Mouse (Mus musculus) gastrocnemius, adult 2 months (tissue): ENCODE results near the gene Meis1. TPM values are rescaled to one million over a fixed set of nuclear protein-coding genes. Genes with fewer than 3 reads are reported as not detected.

Experiments
- DNase-seq: peaks from one replicate; pipeline ENCODE4 v3.0.0; 2022
- H3K27ac ChIP-seq: fragments of 200-600 bp; 2 replicates; pipeline ENCODE4 v1.8.1; 2022; ENCODE audit warnings: mild to moderate bottlenecking
- H3K4me3 ChIP-seq: fragments of 200-600 bp; 2 replicates; pipeline ENCODE4 v1.8.1; 2022; ENCODE audit warnings: mild to moderate bottlenecking, moderate library complexity
- CTCF ChIP-seq: fragments of 200-600 bp; IDR thresholded peaks from 2 replicates; pipeline ENCODE4 v1.8.1; 2022; ENCODE audit warnings: antibody characterized with exemption, mild to moderate bottlenecking, moderate library complexity
- intact Hi-C: fragments of 180-260 bp; cut with DNase I; formaldehyde crosslinking; loops from one replicate; pipeline ENCODE4 v1.15.1; 2025
- total RNA-seq, 2 experiments: library from RNA; stranded (reverse); gene quantifications; 2 replicates each; pipeline ENCODE4 v1.2.3; 2021

The Meis1 gene
- total RNA-seq, 2 experiments from 2014 or later, result 3.0 to 4.0 TPM

GRCm38 (mm10) chr11:19020371-19020824 lies 1.6 kb upstream of the Meis1 start:
- TF ChIP-seq CTCF, result no peak; the same call in 1 of the 2 replicates
- intact Hi-C loops, result loop anchor here (5.0 to 10.0 kb wide), 5 partner anchors 584 to 1738 kb away; no protein-coding TSS in a partner anchor
- Histone ChIP-seq H3K4me3 (peak overlapping the region; percentile 78), H3K27ac (peak overlapping the region; percentile 93)
- DNase-seq, result peak; percentile 94

GRCm38 (mm10) chr11:19019204-19020171 lies 703 bp upstream of the Meis1 start:
- DNase-seq, result peak; percentile 73
- peak overlapping the region; percentile 93 for H3K27ac ChIP-seq
- peak overlapping the region; percentile 78 for H3K4me3 ChIP-seq
- no peak for TF ChIP-seq CTCF
- intact Hi-C loops, result loop anchor here (5.0 to 10.0 kb wide), 7 partner anchors 72 to 1737 kb away; partner anchors contain the start of gene Actr2

GRCm38 (mm10) chr11:19017719-19018413 lies 919 bp downstream of the Meis1 start:
- TF ChIP-seq CTCF, result no peak
- Histone ChIP-seq H3K4me3 (peak overlapping the region; percentile 78), H3K27ac (peak overlapping the region; percentile 93)
- intact Hi-C loops, result loop anchor here (5.0 kb wide), 2 partner anchors 71 to 1094 kb away; partner anchors contain the start of gene Actr2
- no peak for DNase-seq

- intact Hi-C loops, result loop anchor here (5.0 kb wide), 2 partner anchors 70 to 1095 kb away; partner anchors contain the start of gene Actr2
- DNase-seq, result no peak
- H3K27ac ChIP-seq, result peak overlapping the region; percentile 48; the same call in 1 of the 2 replicates
- H3K4me3 ChIP-seq, result peak overlapping the region; percentile 78
- TF ChIP-seq CTCF, result no peak
Observed at GRCm38 (mm10) chr11:19017262-19017661, 1.5 kb downstream of the Meis1 start.

- Histone ChIP-seq H3K27ac (peak overlapping the region; percentile 84), H3K4me3 (peak overlapping the region; percentile 78)
- no peak for TF ChIP-seq CTCF
- DNase-seq, result no peak
- intact Hi-C loops, result loop anchor here (5.0 kb wide), 2 partner anchors 69 to 1096 kb away; partner anchors contain the start of gene Actr2
Observed at GRCm38 (mm10) chr11:19016481-19017220, 2.1 kb downstream of the Meis1 start.

- Histone ChIP-seq H3K27ac (peak overlapping the region; percentile 84), H3K4me3 (peak overlapping the region; percentile 78)
- no peak for TF ChIP-seq CTCF
- DNase-seq, result peak; percentile 19
- intact Hi-C loops, result loop anchor here (5.0 kb wide), 2 partner anchors 69 to 1096 kb away; partner anchors contain the start of gene Actr2
Observed at GRCm38 (mm10) chr11:19015731-19016461, 2.9 kb downstream of the Meis1 start.

- Histone ChIP-seq H3K4me3 (peak overlapping the region; percentile 78), H3K27ac (peak overlapping the region; percentile 84)
- no peak for DNase-seq
- intact Hi-C loops, result loop anchor here (5.0 kb wide), 2 partner anchors 68 to 1097 kb away; partner anchors contain the start of gene Actr2
- TF ChIP-seq CTCF, result no peak
Observed at GRCm38 (mm10) chr11:19015381-19015730, 3.4 kb downstream of the Meis1 start.

- peak overlapping the region; percentile 84 for H3K27ac ChIP-seq
Observed at GRCm38 (mm10) chr11:19014441-19015161, 4.2 kb downstream of the Meis1 start.

GRCm38 (mm10) chr11:19014113-19014440 lies 4.7 kb downstream of the Meis1 start:
- Histone ChIP-seq H3K27ac (peak overlapping the region; percentile 84), H3K4me3 (peak overlapping the region; percentile 78)
- TF ChIP-seq CTCF, result no peak
- no peak for DNase-seq
- intact Hi-C loops, result no loop called here

More at GRCm38 (mm10) chr11:19014441-19015161, 4.2 kb downstream of the Meis1 start:
- peak overlapping the region; percentile 78 for H3K4me3 ChIP-seq
- intact Hi-C loops, result loop anchor here (5.0 kb wide), 2 partner anchors 67 to 1098 kb away; partner anchors contain the start of gene Actr2
- peak; percentile 44 for DNase-seq
- no peak for TF ChIP-seq CTCF
